Mouse (Mus musculus) CH12.LX (cell line): Measurements from ENCODE around the gene Runx2. TPM values are rescaled to one million over a fixed set of nuclear protein-coding genes. Genes with fewer than 3 reads are reported as not detected.

Source experiments
- DNase-seq: peaks from one replicate; pipeline ENCODE4 v3.0.0-alpha.2; 2013; ENCODE audit errors: extremely low read depth
- H3K27ac ChIP-seq: 2 replicates; pipeline ENCODE4 v1.5.1; 2012; ENCODE audit warnings: low read depth, mild to moderate bottlenecking, control low read depth, moderate library complexity; ENCODE audit not compliant: insufficient read depth
- H3K27me3 ChIP-seq: replicated peaks from 2 replicates; pipeline ENCODE3; 2012; ENCODE audit warnings: inconsistent platforms
- H3K36me3 ChIP-seq, 2 experiments: replicated peaks in 1 of 2; 2 replicates each; pipeline versions ENCODE3 to v1.6.1; 2012; ENCODE audit warnings: inconsistent platforms in 1 of 2, low read length in 1 of 2, mild to moderate bottlenecking in 1 of 2, mixed read lengths in 1 of 2, moderate library complexity in 1 of 2; ENCODE audit not compliant: control insufficient read depth in 1 of 2, insufficient read depth in 1 of 2
- H3K4me1 ChIP-seq, 2 experiments: 2 replicates each; pipeline ENCODE4 v1.6.1; 2012; ENCODE audit warnings: inconsistent platforms in 1 of 2, moderate library complexity in 1 of 2; ENCODE audit not compliant: insufficient read depth in 2 of 2, control insufficient read depth in 1 of 2
- H3K4me2 ChIP-seq: 2 replicates; pipeline ENCODE4 v1.6.1; 2012; ENCODE audit warnings: low read depth, mild to moderate bottlenecking, control low read depth; ENCODE audit not compliant: poor library complexity, insufficient read depth, severe bottlenecking
- H3K4me3 ChIP-seq, 3 experiments: fragments of 150-350 bp in 1 of 3; sonication (generic) in 1 of 3; replicated peaks in 1 of 3; 2 replicates each; pipeline versions ENCODE3 to v1.5.1; 2011 to 2012; ENCODE audit warnings: low read depth in 2 of 3, low read length in 2 of 3, mild to moderate bottlenecking in 2 of 3, moderate library complexity in 2 of 3, control low read depth in 1 of 3, improper control_type of control experiment in 1 of 3, inconsistent platforms in 1 of 3, mixed read lengths in 1 of 3; ENCODE audit not compliant: poor library complexity in 1 of 3
- H3K79me2 ChIP-seq: replicated peaks from 2 replicates; pipeline ENCODE4 v1.6.1; 2012; ENCODE audit warnings: mild to moderate bottlenecking, moderate library complexity; ENCODE audit not compliant: control insufficient read depth, poor library complexity, insufficient read depth, severe bottlenecking; ENCODE audit errors: extremely low read depth
- H3K9ac ChIP-seq: 2 replicates; pipeline ENCODE4 v1.6.1; 2012; ENCODE audit warnings: low read depth, mild to moderate bottlenecking, control low read depth, moderate library complexity; ENCODE audit not compliant: insufficient read depth
- H3K9me3 ChIP-seq: replicated peaks from 2 replicates; pipeline ENCODE3; 2012; ENCODE audit warnings: low read length, inconsistent platforms, mixed read lengths
- BHLHE40 ChIP-seq: IDR thresholded peaks from 2 replicates; pipeline ENCODE4 v1.6.1; 2011; ENCODE audit warnings: mild to moderate bottlenecking, low read depth, low read length, improper control_type of control experiment
- CHD1 ChIP-seq: IDR thresholded peaks from 2 replicates; pipeline ENCODE4 v1.6.1; 2012; ENCODE audit warnings: low read depth, low read length, improper control_type of control experiment, inconsistent platforms
- CHD2 ChIP-seq: IDR thresholded peaks from 2 replicates; pipeline ENCODE4 v1.6.1; 2011; ENCODE audit warnings: low read length, improper control_type of control experiment
- CTCF ChIP-seq, 2 experiments: IDR thresholded peaks in 1 of 2; conservative IDR thresholded peaks in 1 of 2; 2 replicates each; pipeline ENCODE4 v1.5.1; 2011 to 2012; ENCODE audit warnings: low read depth in 2 of 2, low read length in 2 of 2, improper control_type of control experiment in 1 of 2, inconsistent platforms in 1 of 2, mild to moderate bottlenecking in 1 of 2, moderate library complexity in 1 of 2
- E2F4 ChIP-seq: IDR thresholded peaks from 2 replicates; pipeline ENCODE4 v1.6.1; 2011; ENCODE audit warnings: low read depth, low read length, improper control_type of control experiment; ENCODE audit not compliant: insufficient replicate concordance
- ELF1 ChIP-seq: IDR thresholded peaks from 2 replicates; pipeline ENCODE4 v1.6.1; 2014; ENCODE audit warnings: low read depth, mild to moderate bottlenecking, inconsistent platforms, low read length, improper control_type of control experiment
- EP300 ChIP-seq: IDR thresholded peaks from 2 replicates; pipeline ENCODE4 v1.6.1; 2011; ENCODE audit warnings: low read length, improper control_type of control experiment
- ETS1 ChIP-seq: conservative IDR thresholded peaks from 2 replicates; pipeline ENCODE4 v1.6.1; 2012; ENCODE audit warnings: low read depth, mild to moderate bottlenecking, inconsistent platforms, low read length, improper control_type of control experiment, moderate library complexity
- GABPA ChIP-seq: IDR thresholded peaks from 2 replicates; pipeline ENCODE4 v1.6.1; 2012; ENCODE audit warnings: low read depth, low read length, improper control_type of control experiment, inconsistent platforms; ENCODE audit not compliant: insufficient replicate concordance
- HCFC1 ChIP-seq: IDR thresholded peaks from 2 replicates; pipeline ENCODE4 v1.6.1; 2012; ENCODE audit warnings: low read depth, mild to moderate bottlenecking, inconsistent platforms, low read length, improper control_type of control experiment
- IRF4 ChIP-seq: IDR thresholded peaks from 2 replicates; pipeline ENCODE4 v1.6.1; 2014; ENCODE audit warnings: low read depth, mild to moderate bottlenecking, inconsistent platforms, low read length, improper control_type of control experiment
- JUN ChIP-seq: IDR thresholded peaks from 2 replicates; pipeline ENCODE4 v1.6.1; 2011; ENCODE audit warnings: low read depth, mild to moderate bottlenecking, low read length, improper control_type of control experiment, moderate library complexity; ENCODE audit not compliant: insufficient read depth
- JUND ChIP-seq: conservative IDR thresholded peaks from 2 replicates; pipeline ENCODE4 v1.6.1; 2011; ENCODE audit warnings: low read depth, low read length, improper control_type of control experiment
- KAT2A ChIP-seq: IDR thresholded peaks from 2 replicates; pipeline ENCODE4 v1.6.1; 2012; ENCODE audit warnings: low read length, improper control_type of control experiment, inconsistent platforms; ENCODE audit not compliant: insufficient replicate concordance
- MAFK ChIP-seq: IDR thresholded peaks from 2 replicates; pipeline ENCODE4 v1.6.1; 2011; ENCODE audit warnings: low read length, improper control_type of control experiment; ENCODE audit not compliant: insufficient replicate concordance
- MAX ChIP-seq: IDR thresholded peaks from 2 replicates; pipeline ENCODE4 v1.6.1; 2011; ENCODE audit warnings: low read length, improper control_type of control experiment
- MAZ ChIP-seq: IDR thresholded peaks from 2 replicates; pipeline ENCODE4 v1.6.1; 2012; ENCODE audit warnings: low read depth, mild to moderate bottlenecking, inconsistent platforms, low read length, improper control_type of control experiment, moderate library complexity
- MEF2A ChIP-seq: IDR thresholded peaks from 2 replicates; pipeline ENCODE4 v1.6.1; 2014; ENCODE audit warnings: low read depth, mild to moderate bottlenecking, inconsistent platforms, low read length, improper control_type of control experiment, borderline replicate concordance
- MXI1 ChIP-seq: IDR thresholded peaks from 2 replicates; pipeline ENCODE4 v1.6.1; 2011; ENCODE audit warnings: mild to moderate bottlenecking, low read depth, low read length, improper control_type of control experiment
- MYC ChIP-seq: IDR thresholded peaks from 2 replicates; pipeline ENCODE4 v1.6.1; 2011; ENCODE audit warnings: low read depth, mild to moderate bottlenecking, improper control_type of control experiment, low read length
- NELFE ChIP-seq: IDR thresholded peaks from 2 replicates; pipeline ENCODE4 v1.6.1; 2011; ENCODE audit warnings: low read depth, low read length, improper control_type of control experiment
- NRF1 ChIP-seq: IDR thresholded peaks from 2 replicates; pipeline ENCODE4 v1.6.1; 2014; ENCODE audit warnings: low read depth, mild to moderate bottlenecking, inconsistent platforms, low read length, improper control_type of control experiment, moderate library complexity
- PAX5 ChIP-seq: IDR thresholded peaks from 2 replicates; pipeline ENCODE4 v1.6.1; 2012; ENCODE audit warnings: low read length, inconsistent platforms, mixed read lengths
- POLR2A ChIP-seq: IDR thresholded peaks from 2 replicates; pipeline ENCODE4 v1.6.1; 2011; ENCODE audit warnings: low read depth, mild to moderate bottlenecking, improper control_type of control experiment, low read length
- POLR2AphosphoS2 ChIP-seq: IDR thresholded peaks from 2 replicates; pipeline ENCODE4 v1.6.1; 2011; ENCODE audit warnings: low read depth, low read length, improper control_type of control experiment
- RAD21 ChIP-seq: IDR thresholded peaks from 2 replicates; pipeline ENCODE4 v1.6.1; 2011; ENCODE audit warnings: low read depth, mild to moderate bottlenecking, low read length, improper control_type of control experiment, moderate library complexity
- RCOR1 ChIP-seq: conservative IDR thresholded peaks from 2 replicates; pipeline ENCODE4 v1.6.1; 2012; ENCODE audit warnings: low read depth, mild to moderate bottlenecking, inconsistent platforms, low read length, improper control_type of control experiment
- SIN3A ChIP-seq: IDR thresholded peaks from 2 replicates; pipeline ENCODE4 v1.6.1; 2012; ENCODE audit warnings: low read length, improper control_type of control experiment, inconsistent platforms
- SMC3 ChIP-seq: IDR thresholded peaks from 2 replicates; pipeline ENCODE4 v1.6.1; 2011; ENCODE audit warnings: low read depth, low read length, improper control_type of control experiment
- TBP ChIP-seq: conservative IDR thresholded peaks from 2 replicates; pipeline ENCODE4 v1.6.1; 2011; ENCODE audit warnings: low read depth, low read length, improper control_type of control experiment
- TCF12 ChIP-seq: IDR thresholded peaks from 2 replicates; pipeline ENCODE4 v1.6.1; 2014; ENCODE audit warnings: low read depth, mild to moderate bottlenecking, inconsistent platforms, low read length, improper control_type of control experiment
- UBTF ChIP-seq: IDR thresholded peaks from 2 replicates; pipeline ENCODE4 v1.6.1; 2012; ENCODE audit warnings: low read depth, mild to moderate bottlenecking, inconsistent platforms, low read length, improper control_type of control experiment, moderate library complexity
- USF1 ChIP-seq: IDR thresholded peaks from 2 replicates; pipeline ENCODE4 v1.6.1; 2014; ENCODE audit warnings: low read depth, mild to moderate bottlenecking, inconsistent platforms, low read length, improper control_type of control experiment
- USF2 ChIP-seq: conservative IDR thresholded peaks from 2 replicates; pipeline ENCODE4 v1.6.1; 2011; ENCODE audit warnings: low read depth, low read length, improper control_type of control experiment
- ZC3H11A ChIP-seq: IDR thresholded peaks from 2 replicates; pipeline ENCODE4 v1.6.1; 2012; ENCODE audit warnings: low read depth, mild to moderate bottlenecking, inconsistent platforms, low read length, improper control_type of control experiment
- ZKSCAN1 ChIP-seq: IDR thresholded peaks from 2 replicates; pipeline ENCODE4 v1.6.1; 2012; ENCODE audit warnings: low read depth, inconsistent platforms, low read length, improper control_type of control experiment, borderline replicate concordance
- ZMIZ1 ChIP-seq: IDR thresholded peaks from 2 replicates; pipeline ENCODE4 v1.6.1; 2012; ENCODE audit warnings: low read depth, mild to moderate bottlenecking, inconsistent platforms, low read length, improper control_type of control experiment
- ZNF384 ChIP-seq: IDR thresholded peaks from 2 replicates; pipeline ENCODE4 v1.6.1; 2012; ENCODE audit warnings: low read depth, low read length, improper control_type of control experiment, inconsistent platforms
- dilution Hi-C: fragments of 300-500 bp; cut with MboI; formaldehyde crosslinking; loops from 2 replicates; pipeline ENCODE4 v1.14.3; 2020; ENCODE audit warnings: low sequenced_read_pairs; ENCODE audit not compliant: extremely low pct_unique_long_range_greater_than_20kb, extremely low pct_ligation_motif_present
- in situ Hi-C: fragments of 300-500 bp; cut with MboI; formaldehyde crosslinking; loops from 3 replicates; pipeline ENCODE4 v1.14.3; 2019; ENCODE audit warnings: low sequenced_read_pairs, low pct_ligation_motif_present, low pct_unique_long_range_greater_than_20kb, mixed read lengths
- polyA plus RNA-seq: library from polyadenylated mRNA; unstranded; fragments of >175 nt; gene quantifications from 2 replicates; pipeline ENCODE4 v1.2.1, GENCODE M21; 2012; ENCODE audit warnings: low read depth; ENCODE audit not compliant: insufficient read length
- total RNA-seq, 2 experiments: library from RNA; depleted of rRNA; stranded (reverse); fragments of 300-350 nt in 1 of 2; fragments of >200 nt in 1 of 2; gene quantifications; 2 replicates each; pipeline ENCODE4 v1.2.3; 2012 to 2014

The Runx2 gene
- total and polyA plus RNA-seq, 3 experiments = 0.70 to 1.4 (median 1.1) TPM

GRCm38 (mm10) chr17:44475910-44476309 is 338.7 kb downstream of the Runx2 start:
- TF ChIP-seq KAT2A (no peak), USF2 (no peak), BHLHE40 (peak; percentile 66), RCOR1 (no peak), SMC3 (no peak), POLR2A (no peak), E2F4 (no peak), MAFK (0 out of 2 replicates have a peak, but pooled peaks have one; percentile 26), MAX (no peak), CHD2 (no peak), RAD21 (no peak), ZNF384 (no peak), UBTF (no peak), USF1 (no peak), ZC3H11A (no peak), TCF12 (peak; percentile 66), ETS1 (peak; percentile 82), NELFE (no peak), HCFC1 (no peak), CTCF (conservative IDR thresholded peaks at IDR 0.05 in 1 of 2, IDR thresholded peaks at IDR 0.05 in 1 of 2; ENCODE audit: low read depth in 2 of 2, low read length in 2 of 2) (no peak), MYC (no peak), TBP (no peak), GABPA (no peak), ZKSCAN1 (no peak), ELF1 (no peak), PAX5 (no peak), SIN3A (no peak), JUN (peak; percentile 80), JUND (peak; percentile 70), POLR2AphosphoS2 (no peak), MAZ (no peak), MEF2A (peak; percentile 89), NRF1 (no peak), CHD1 (no peak), ZMIZ1 (no peak), EP300 (peak; percentile 85), MXI1 (no peak), IRF4 (peak; percentile 94)
- Histone ChIP-seq H3K4me3 (no peak overlapping the region), H3K9me3 (peaks cover 2% of the 10 kb centered on the region), H3K4me2 (no peak overlapping the region), H3K79me2 (no peaks in the 10 kb centered on the region), H3K4me1 (peaks cover 46 to 56% of the 10 kb centered on the region in 2 experiments), H3K27ac (peak overlapping the region; percentile 84), H3K36me3 (no peaks in the 10 kb centered on the region), H3K27me3 (no peaks in the 10 kb centered on the region), H3K9ac (no peak overlapping the region)
- peak; percentile 60 for DNase-seq
- in situ Hi-C loops (no loop called here), dilution Hi-C loops (no loop called here)
